Mouse (Mus musculus): ENCODE measurements around the gene Lin7a.

Lin7a gene

GRCm38 (mm10) chr10:107271321-107272130, at the start of gene Lin7a:
TSS of gene Lin7a (plus strand) at chr10:107271686.
- 1% methylated on average over 38 of the region's 38 CpGs for WGBS

- 88% methylated on average over 2 of the region's 2 CpGs for WGBS
Observed at GRCm38 (mm10) chr10:107221726-107222125, 49.8 kb upstream of the Lin7a start.

GRCm38 (mm10) chr10:107222406-107223185, 48.9 kb upstream of the Lin7a start:
- WGBS: 90% methylated on average over 8 of the region's 8 CpGs

- 91% methylated on average over 3 of the region's 3 CpGs for WGBS
Observed at GRCm38 (mm10) chr10:107223186-107223440, 48.4 kb upstream of the Lin7a start.

GRCm38 (mm10) chr10:107223821-107224220, 47.7 kb upstream of the Lin7a start:
- 87% methylated on average over 3 of the region's 3 CpGs for WGBS

GRCm38 (mm10) chr10:107224596-107225330, 46.7 kb upstream of the Lin7a start:
- 91% methylated on average over 6 of the region's 6 CpGs for WGBS

GRCm38 (mm10) chr10:107225331-107225835, 46.1 kb upstream of the Lin7a start:
- WGBS: 89% methylated on average over 4 of the region's 4 CpGs

- WGBS: 85% methylated on average over 4 of the region's 4 CpGs
Observed at GRCm38 (mm10) chr10:107225871-107226270, 45.6 kb upstream of the Lin7a start.

- WGBS: 96% methylated on average over 1 of the region's 1 CpGs
Observed at GRCm38 (mm10) chr10:107227901-107228300, 43.6 kb upstream of the Lin7a start.

GRCm38 (mm10) chr10:107228776-107229175, 42.7 kb upstream of the Lin7a start:
- WGBS: 81% methylated on average over 5 of the region's 5 CpGs

- WGBS: 86% methylated on average over 3 of the region's 3 CpGs
Observed at GRCm38 (mm10) chr10:107229416-107229815, 42.1 kb upstream of the Lin7a start.

GRCm38 (mm10) chr10:107230081-107230850, 41.2 kb upstream of the Lin7a start:
- WGBS: 82% methylated on average over 8 of the region's 8 CpGs

GRCm38 (mm10) chr10:107230851-107231130, 40.7 kb upstream of the Lin7a start:
- 100% methylated on average over 1 of the region's 1 CpGs for WGBS

GRCm38 (mm10) chr10:107231421-107232010, 40.0 kb upstream of the Lin7a start:
- 70% methylated on average over 4 of the region's 4 CpGs for WGBS

GRCm38 (mm10) chr10:107232491-107233110, 38.9 kb upstream of the Lin7a start:
- 95% methylated on average over 2 of the region's 2 CpGs for WGBS

- WGBS: 88% methylated on average over 2 of the region's 2 CpGs
Observed at GRCm38 (mm10) chr10:107233221-107233620, 38.3 kb upstream of the Lin7a start.

- 68% methylated on average over 4 of the region's 4 CpGs for WGBS
Observed at GRCm38 (mm10) chr10:107233825-107234224, 37.7 kb upstream of the Lin7a start.

GRCm38 (mm10) chr10:107234421-107235400, 36.8 kb upstream of the Lin7a start:
- WGBS: 85% methylated on average over 7 of the region's 7 CpGs

GRCm38 (mm10) chr10:107235496-107235895, 36.0 kb upstream of the Lin7a start:
- WGBS: 92% methylated on average over 3 of the region's 3 CpGs

- WGBS: 83% methylated on average over 4 of the region's 4 CpGs
Observed at GRCm38 (mm10) chr10:107236211-107236610, 35.3 kb upstream of the Lin7a start.
